Mouse (Mus musculus) limb, embryonic 14.5 days (tissue): ENCODE measurements around the gene Azin2. TPM values are rescaled to one million over a fixed set of nuclear protein-coding genes. Genes with fewer than 3 reads are reported as not detected.

Experiments
- ATAC-seq: fragments of 200-750 bp; cut with Nextera tagmentation; 2 replicates; pipeline ENCODE4 v1.8.0; 2017; ENCODE audit warnings: low read depth, moderate number of reproducible peaks, moderate TSS enrichment; ENCODE audit not compliant: low FRiP score
- DNase-seq: peaks from one replicate; pipeline ENCODE4 v3.0.0-alpha.2; 2015; ENCODE audit warnings: low spot score
- H3K27ac ChIP-seq: fragments of 300-500 bp; sonication (generic); replicated peaks from 2 replicates; pipeline ENCODE4 v1.5.1; 2014; ENCODE audit warnings: low read depth, mild to moderate bottlenecking, low read length, moderate library complexity, mixed read lengths
- H3K27me3 ChIP-seq: fragments of 300-500 bp; sonication (generic); 2 replicates; pipeline ENCODE4 v1.6.1; 2014; ENCODE audit warnings: low read length, mixed read lengths; ENCODE audit not compliant: control insufficient read depth, insufficient read depth
- H3K36me3 ChIP-seq: fragments of 300-500 bp; sonication (generic); 2 replicates; pipeline ENCODE4 v1.6.1; 2014; ENCODE audit warnings: mild to moderate bottlenecking, low read length, moderate library complexity, mixed read lengths; ENCODE audit not compliant: control insufficient read depth, insufficient read depth
- H3K4me1 ChIP-seq: fragments of 300-500 bp; sonication (generic); 2 replicates; pipeline ENCODE4 v1.6.1; 2014; ENCODE audit warnings: antibody characterized with exemption, low read length, mixed read lengths; ENCODE audit not compliant: control insufficient read depth, insufficient read depth
- H3K4me2 ChIP-seq: fragments of 300-500 bp; sonication (generic); replicated peaks from 2 replicates; pipeline ENCODE4 v1.6.1; 2014; ENCODE audit warnings: low read depth, mild to moderate bottlenecking, low read length, moderate library complexity; ENCODE audit not compliant: severe bottlenecking
- H3K4me3 ChIP-seq: fragments of 300-500 bp; sonication (generic); replicated peaks from 2 replicates; pipeline ENCODE4 v1.5.1; 2014; ENCODE audit warnings: low read length
- H3K9ac ChIP-seq: fragments of 300-500 bp; sonication (generic); 2 replicates; pipeline ENCODE4 v1.6.1; 2014; ENCODE audit warnings: mild to moderate bottlenecking, low read depth, low read length, moderate library complexity; ENCODE audit not compliant: severe bottlenecking
- H3K9me3 ChIP-seq: fragments of 300-500 bp; sonication (generic); 2 replicates; pipeline ENCODE4 v1.6.1; 2016; ENCODE audit warnings: low read length; ENCODE audit not compliant: control insufficient read depth
- POLR2A ChIP-seq: fragments of 200-500 bp; IDR thresholded peaks from 2 replicates; pipeline ENCODE4 v1.8.0; 2012; ENCODE audit warnings: inconsistent platforms, mild to moderate bottlenecking, moderate library complexity, borderline replicate concordance; ENCODE audit not compliant: insufficient read depth, insufficient read length; ENCODE audit errors: extremely low read depth
- WGBS: fragments of 180-500 bp; shearing (Covaris S2); extraction: QIAGEN DNeasy Blood & Tissue Kit; methylation state at CpG from one replicate; pipeline ENCODE4 v1.1.7; 2014; 5-methylcytosine and 5-hydroxymethylcytosine counted together
- polyA plus RNA-seq, 2 experiments: library from polyadenylated mRNA; depleted of rRNA in 1 of 2; stranded (reverse) in 1 of 2; unstranded in 1 of 2; fragments of >200 nt; fragmentation: Nextera tagmentation in 1 of 2; extraction: Ambion mirVana in 1 of 2; gene quantifications; 2 replicates each; pipeline versions ENCODE4 v1.2.1 to v1.2.3; 2012 to 2014

The Azin2 gene
- polyA plus RNA-seq (2012; rRNA removed): 30.7 and 32.8 TPM in 2 replicates
- polyA plus RNA-seq (2014; fragmentation: Nextera tagmentation; extraction: Ambion mirVana): 26.5 and 34.3 TPM in 2 replicates

DNA sequence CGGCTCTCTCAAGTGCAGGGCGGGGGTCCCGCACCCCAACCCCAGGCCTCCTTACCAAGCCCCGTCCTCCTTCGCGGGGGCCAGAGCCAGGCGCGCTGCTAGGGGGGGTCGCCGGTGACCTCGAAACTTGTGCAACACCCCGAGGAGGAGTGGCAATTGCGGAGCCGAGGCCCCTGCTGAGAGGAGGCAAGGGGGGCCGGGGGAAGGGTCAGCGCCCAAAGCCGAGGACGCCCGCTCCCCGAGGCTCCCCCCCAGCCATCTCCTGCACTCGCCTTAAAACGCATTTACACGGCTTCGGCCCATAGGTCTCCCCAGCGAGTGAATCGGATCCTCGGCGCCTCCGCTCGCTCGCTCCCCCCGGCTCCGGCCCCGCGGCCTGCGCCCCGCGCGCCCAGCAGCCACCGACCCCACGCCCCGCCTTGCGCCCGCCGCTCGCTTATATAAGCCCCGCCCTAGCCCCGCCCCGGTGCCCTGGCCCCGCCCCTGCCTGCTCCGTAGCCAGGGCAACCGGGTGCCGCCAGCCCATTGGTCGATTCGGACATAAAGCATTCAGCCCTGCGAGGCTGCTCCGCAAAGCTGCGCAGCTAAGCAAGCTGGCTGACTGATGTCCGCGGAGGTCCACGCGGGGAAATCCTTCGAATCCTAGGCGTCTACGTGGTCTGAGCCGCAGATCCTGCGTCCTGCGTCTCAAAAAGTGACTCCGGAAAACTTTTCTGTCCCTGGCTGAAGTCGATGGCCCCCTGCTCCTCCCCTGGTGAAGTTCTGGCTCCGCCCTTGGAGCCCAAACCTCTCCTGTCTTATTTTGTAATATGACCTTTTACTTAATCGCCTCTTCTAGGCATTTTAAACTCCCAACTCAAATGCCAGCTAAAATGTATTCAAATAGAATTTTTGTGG is at the start of gene Azin2:
Gene Azin2, minus strand, starts transcription at position 414 of the 897 bp plus-strand sequence.
- Histone ChIP-seq H3K36me3 (no peaks in the 10 kb centered on the region), H3K9me3 (no peaks in the 10 kb centered on the region), H3K4me3 (peak within 1 kb of the TSS; percentile 71), H3K27ac (peak within 1 kb of the TSS; percentile 64), H3K4me1 (peaks cover 34% of the 10 kb centered on the region), H3K9ac (peak within 1 kb of the TSS; percentile 80), H3K4me2 (peak within 1 kb of the TSS; percentile 78), H3K27me3 (no peaks in the 10 kb centered on the region)
- TF ChIP-seq POLR2A: no peak; the same call in 1 of the 2 replicates
- DNase-seq: peak; percentile 92
- peak; percentile 96 for ATAC-seq
- 1% methylated on average over 64 of the region's 72 CpGs for WGBS

GRCm38 (mm10) chr4:129011604-129012121 is 49.4 kb upstream of the Azin2 start:
- peak; percentile 21; the same call in 1 of the 2 replicates for ATAC-seq
- no peaks in the 10 kb centered on the region for H3K27me3 ChIP-seq
- H3K9ac ChIP-seq: no peak overlapping the region; the same call in 1 of the 2 replicates
- no peak overlapping the region for H3K4me2 ChIP-seq
- no peak overlapping the region for H3K4me3 ChIP-seq
- no peak overlapping the region for H3K27ac ChIP-seq
- no peak for DNase-seq
- 53% methylated on average over 15 of the region's 15 CpGs for WGBS
- TF ChIP-seq POLR2A: no peak
- H3K36me3 ChIP-seq: peaks cover 49% of the 10 kb centered on the region
- H3K4me1 ChIP-seq: peaks cover 3% of the 10 kb centered on the region; the same call in 1 of the 2 replicates
- H3K9me3 ChIP-seq: no peaks in the 10 kb centered on the region

GRCm38 (mm10) chr4:129009521-129009920 is 47.3 kb upstream of the Azin2 start:
- WGBS: 47% methylated on average over 5 of the region's 5 CpGs

DNA sequence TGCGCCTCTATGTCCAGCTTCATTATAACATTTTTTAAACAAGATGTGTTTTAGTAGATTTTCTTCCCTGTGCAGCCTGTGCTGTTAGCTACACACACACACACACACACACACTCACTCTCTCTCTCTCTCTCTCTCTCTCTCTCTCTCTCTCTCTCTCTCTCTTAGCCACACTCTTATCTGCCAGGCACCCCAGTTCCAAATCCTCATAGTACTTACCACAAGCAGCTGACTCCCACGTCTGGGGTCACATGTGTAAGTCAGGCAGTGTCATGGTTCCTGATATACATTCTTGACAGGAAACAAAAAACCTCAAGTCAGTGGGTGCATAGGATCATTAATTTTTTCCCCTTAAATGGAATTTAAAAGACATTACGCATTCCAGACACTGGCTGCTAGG is 46.4 kb upstream of the Azin2 start:
- Histone ChIP-seq H3K36me3 (peaks cover 70% of the 10 kb centered on the region), H3K27me3 (no peaks in the 10 kb centered on the region), H3K27ac (no peak overlapping the region), H3K4me2 (no peak overlapping the region), H3K9ac (no peak overlapping the region), H3K4me1 (no peaks in the 10 kb centered on the region), H3K4me3 (no peak overlapping the region), H3K9me3 (no peaks in the 10 kb centered on the region)
- TF ChIP-seq POLR2A: no peak
- DNase-seq (no peak), ATAC-seq (no peak)
- WGBS: 82% methylated on average over 3 of the region's 3 CpGs

More at GRCm38 (mm10) chr4:129009521-129009920, 47.3 kb upstream of the Azin2 start:
- Histone ChIP-seq H3K9ac (no peak overlapping the region), H3K4me3 (no peak overlapping the region), H3K36me3 (peaks cover 65% of the 10 kb centered on the region), H3K4me2 (no peak overlapping the region), H3K9me3 (no peaks in the 10 kb centered on the region), H3K27me3 (no peaks in the 10 kb centered on the region), H3K4me1 (no peaks in the 10 kb centered on the region), H3K27ac (no peak overlapping the region)
- TF ChIP-seq POLR2A: no peak
- DNase-seq: no peak
- no peak for ATAC-seq

DNA sequence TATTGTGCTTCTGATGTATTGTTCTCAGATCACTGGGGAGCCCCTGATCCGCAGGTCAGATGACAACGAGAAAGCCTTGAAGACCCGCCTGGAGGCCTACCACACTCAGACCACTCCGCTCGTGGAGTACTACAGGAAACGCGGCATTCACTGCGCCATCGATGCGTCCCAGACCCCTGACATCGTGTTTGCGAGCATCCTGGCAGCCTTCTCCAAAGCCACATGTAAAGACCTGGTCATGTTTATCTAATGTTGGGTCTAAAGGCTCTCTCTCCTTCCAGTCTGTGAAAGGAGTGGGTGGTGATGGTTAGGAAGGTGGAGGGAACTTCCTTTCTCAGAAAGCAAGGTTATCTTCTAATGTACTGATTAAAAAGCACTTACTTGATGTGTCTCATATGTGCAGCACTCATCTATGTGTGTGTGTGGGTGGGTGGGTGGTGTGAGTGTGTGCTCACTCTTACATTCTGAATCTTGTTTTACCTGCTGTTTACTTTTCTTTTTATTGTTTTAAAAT is 45.8 kb upstream of the Azin2 start:
- DNase-seq (no peak), ATAC-seq (no peak)
- 79% methylated on average over 12 of the region's 12 CpGs for WGBS
- Histone ChIP-seq H3K9ac (no peak overlapping the region), H3K27me3 (no peaks in the 10 kb centered on the region), H3K9me3 (no peaks in the 10 kb centered on the region), H3K36me3 (peaks cover 76% of the 10 kb centered on the region), H3K27ac (no peak overlapping the region), H3K4me2 (no peak overlapping the region), H3K4me1 (no peaks in the 10 kb centered on the region), H3K4me3 (no peak overlapping the region)
- TF ChIP-seq POLR2A: no peak
